Mouse (Mus musculus) ES-Bruce4 (cell line): ENCODE data around the gene Ctdsp1.

Experiments
- CTCF ChIP-seq: IDR thresholded peaks from one replicate; pipeline ENCODE4 v1.8.1; 2011; ENCODE audit warnings: low read depth, low read length
- POLR2A ChIP-seq: IDR thresholded peaks from one replicate; pipeline ENCODE4 v1.8.1; 2011; ENCODE audit warnings: low read length; ENCODE audit not compliant: insufficient read depth

GRCm38 (mm10) chr1:74393010-74393409, 1.7 kb downstream of the Ctdsp1 start:
- TF ChIP-seq POLR2A: no peak
- no peak for TF ChIP-seq CTCF
